Mouse (Mus musculus) liver, postnatal 0 days (tissue): ENCODE results near the gene Kif9.

Experiments
- CTCF ChIP-seq: sonication (generic); IDR thresholded peaks from 2 replicates; pipeline ENCODE4 v1.5.1; 2016; ENCODE audit warnings: antibody characterized with exemption, low read depth
- EP300 ChIP-seq: IDR thresholded peaks from 2 replicates; pipeline ENCODE4 v1.6.1; 2016; ENCODE audit warnings: antibody characterized with exemption, low read depth, mild to moderate bottlenecking

DNA sequence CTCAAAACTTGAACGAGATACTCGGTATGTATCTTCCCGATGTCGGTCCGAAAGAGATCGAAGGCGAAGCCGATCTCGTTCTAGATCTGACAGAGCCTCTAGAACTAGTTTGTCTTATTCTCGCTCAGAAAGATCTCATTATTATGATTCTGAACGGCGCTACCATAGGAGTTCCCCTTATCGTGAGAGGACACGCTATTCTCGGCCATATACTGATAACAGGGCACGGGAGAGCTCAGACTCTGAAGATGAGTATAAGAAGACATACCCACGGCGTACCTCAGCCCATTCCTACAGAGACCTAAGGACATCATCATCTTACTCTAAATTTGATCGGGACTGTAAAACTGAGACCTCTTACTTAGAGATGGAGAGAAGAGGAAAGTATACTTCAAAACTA lies 71.5 kb downstream of the Kif9 start:
- no peak for TF ChIP-seq CTCF
- no peak for TF ChIP-seq EP300
